Comparison of ENCODE assay signal across 22 mouse cellular contexts in the genomic region with DNA sequence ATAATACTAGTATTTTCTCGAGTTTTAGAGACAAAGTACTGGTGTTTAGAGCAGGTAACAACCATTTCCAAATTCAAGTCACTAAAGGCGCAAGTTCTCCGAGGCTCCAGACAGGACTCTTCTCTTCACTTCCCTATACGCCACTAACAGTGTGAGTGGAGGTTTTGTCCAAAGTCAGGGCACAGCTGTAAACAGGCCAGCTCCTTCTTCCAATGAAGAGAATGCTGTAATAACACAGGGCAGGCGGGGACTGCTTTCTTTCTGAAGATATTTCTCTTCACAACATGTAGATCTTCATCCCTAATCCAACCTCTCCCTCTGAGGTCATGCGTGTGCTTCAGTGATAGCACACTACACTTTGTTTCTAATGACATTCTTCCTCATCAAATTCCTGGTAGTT. TPM values are rescaled to one million over a fixed set of nuclear protein-coding genes. Genes with fewer than 3 reads are reported as not detected.
DNase-seq lines count a peak whose midpoint lies in the region; ATAC-seq and TF ChIP-seq lines count a peak whose summit lies in the region.
"Had no signal": no experiment of that assay in that cellular context is flagged by ENCODE, and none has a peak within 500 bp of the region (broad histone marks: within the 10 kb centered on the region; RNA-seq: fewer than 3 reads in every experiment).

No protein-coding gene starts in this region.

- no peak overlapping the region for H3K4me3 ChIP-seq in heart, adult 2 months
- H3K4me3 ChIP-seq in heart, embryonic 10.5 days: no peak overlapping the region
- H3K4me3 ChIP-seq in midbrain, embryonic 11.5 days (ENCODE audit: low read depth, low read length): no peak overlapping the region
- no peak overlapping the region for H3K4me3 ChIP-seq in midbrain, embryonic 14.5 days (replicated peaks; ENCODE audit: low read depth, low read length)
- H3K4me3 ChIP-seq in embryonic fibroblast, embryonic 13.5 days (ENCODE audit: insufficient read depth, low read length): no peak overlapping the region

- intact Hi-C loops in heart, adult 2 months (cut with DNase I): no loop called here

- H3K27me3 ChIP-seq in heart, adult 2 months (ENCODE audit: control insufficient read depth, insufficient read depth, low read length): no peaks in the 10 kb centered on the region
- no peaks in the 10 kb centered on the region for H3K27me3 ChIP-seq in heart, embryonic 10.5 days (ENCODE audit: insufficient read depth, poor library complexity, severe bottlenecking)
- no peaks in the 10 kb centered on the region for H3K27me3 ChIP-seq in midbrain, embryonic 11.5 days (ENCODE audit: control insufficient read depth, insufficient read depth, low read length)
- H3K27me3 ChIP-seq in midbrain, embryonic 14.5 days (ENCODE audit: control insufficient read depth, insufficient read depth, low read length): no peaks in the 10 kb centered on the region
- H3K27me3 ChIP-seq: CH12.LX, Patski had no signal

- no peak for ATAC-seq in midbrain, embryonic 11.5 days (ENCODE audit: low FRiP score)
- no peak for ATAC-seq in midbrain, embryonic 14.5 days (ENCODE audit: low FRiP score, low TSS enrichment)
- ATAC-seq: activated CD4-positive, CD25-positive, alpha-beta regulatory T cell, adult 4 months; CD4-positive, CD25-positive, alpha-beta regulatory T cell, adult 4 months; Patski had no signal

- H3K9ac ChIP-seq in heart, adult 2 months (ENCODE audit: low read depth, low read length): no peak overlapping the region
- no peak overlapping the region for H3K9ac ChIP-seq in midbrain, embryonic 11.5 days (ENCODE audit: low read length)
- no peak overlapping the region for H3K9ac ChIP-seq in midbrain, embryonic 14.5 days (replicated peaks; ENCODE audit: low read length)

- no peak for TF ChIP-seq EP300 in heart, adult 2 months (IDR thresholded peaks at IDR 0.05; ENCODE audit: insufficient read depth, low read depth, low read length)

- 90% methylated on average over 6 of the region's 6 CpGs for WGBS in heart, adult 2 months
- 89% methylated on average over 6 of the region's 6 CpGs for WGBS in heart, embryonic 10.5 days
- 90% methylated on average over 6 of the region's 6 CpGs for WGBS in midbrain, embryonic 11.5 days
- 95% methylated on average over 6 of the region's 6 CpGs for WGBS in midbrain, embryonic 14.5 days

- DNase-seq in heart, adult 11 months: peak; percentile 66
- DNase-seq in heart, adult 2 months: no peak
- peak; percentile 16 for DNase-seq in heart, embryonic 10.5 days (ENCODE audit: low spot score)
- DNase-seq in heart, adult 18-20 months: no peak
- peak; percentile 74 for DNase-seq in midbrain, embryonic 11.5 days (ENCODE audit: low spot score, missing footprints)
- DNase-seq in midbrain, embryonic 14.5 days: no peak
- DNase-seq in neural tube, embryonic 10.5 days (ENCODE audit: extremely low spot score, low spot score): no peak
- DNase-seq: adrenal gland, adult 2 months; adrenal gland, adult 8-10 months; adrenal gland, postnatal 10 days; adrenal gland, postnatal 14 days; adrenal gland, postnatal 25 days; adrenal gland, postnatal 36 days; B cell, adult 2 months; cerebellum, adult 11 months; cerebellum, adult 11-12 months had no signal

- no peaks in the 10 kb centered on the region for H3K9me3 ChIP-seq in heart, embryonic 10.5 days
- no peaks in the 10 kb centered on the region for H3K9me3 ChIP-seq in midbrain, embryonic 11.5 days (ENCODE audit: control insufficient read depth, low read length)
- H3K9me3 ChIP-seq in midbrain, embryonic 14.5 days (ENCODE audit: control insufficient read depth, low read length): no peaks in the 10 kb centered on the region
- H3K9me3 ChIP-seq: G1E had no signal

- H3K4me2 ChIP-seq in midbrain, embryonic 11.5 days: no peak overlapping the region
- H3K4me2 ChIP-seq in midbrain, embryonic 14.5 days (ENCODE audit: low read length): no peak overlapping the region

- H3K4me1 ChIP-seq in heart, adult 2 months (ENCODE audit: control insufficient read depth, insufficient read depth, low read length): no peaks in the 10 kb centered on the region
- H3K4me1 ChIP-seq in heart, embryonic 10.5 days: peaks cover 22% of the 10 kb centered on the region
- H3K4me1 ChIP-seq in midbrain, embryonic 11.5 days (ENCODE audit: control insufficient read depth, insufficient read depth, low read length): no peaks in the 10 kb centered on the region
- H3K4me1 ChIP-seq in midbrain, embryonic 14.5 days (ENCODE audit: control insufficient read depth, insufficient read depth, low read length): no peaks in the 10 kb centered on the region
- peaks cover 8% of the 10 kb centered on the region for H3K4me1 ChIP-seq in embryonic fibroblast, embryonic 13.5 days (ENCODE audit: control insufficient read depth, insufficient read depth, low read length)

- H3K27ac ChIP-seq in heart, adult 2 months: no peak overlapping the region
- H3K27ac ChIP-seq in heart, embryonic 10.5 days: no peak overlapping the region
- H3K27ac ChIP-seq in midbrain, embryonic 11.5 days (ENCODE audit: low read depth, low read length): no peak overlapping the region
- H3K27ac ChIP-seq in midbrain, embryonic 14.5 days (replicated peaks; ENCODE audit: low read depth, low read length): no peak overlapping the region
- H3K27ac ChIP-seq in embryonic fibroblast, embryonic 13.5 days (ENCODE audit: insufficient read depth, low read length): peak overlapping the region; percentile 85

- TF ChIP-seq POLR2A in heart, adult 2 months (IDR thresholded peaks at IDR 0.05; ENCODE audit: insufficient read depth, low read depth, low read length): no peak
- TF ChIP-seq POLR2A in embryonic fibroblast, embryonic 13.5 days (IDR thresholded peaks at IDR 0.05; ENCODE audit: low read depth, low read length): no peak

- no peaks in the 10 kb centered on the region for H3K79me2 ChIP-seq in heart, adult 2 months (replicated peaks; ENCODE audit: control insufficient read depth, insufficient read depth, low read length)

- TF ChIP-seq CTCF in heart, adult 2 months (IDR thresholded peaks at IDR 0.05): no peak
- TF ChIP-seq CTCF in embryonic fibroblast, embryonic 13.5 days (IDR thresholded peaks at IDR 0.05; ENCODE audit: borderline replicate concordance, insufficient read depth, low read length): no peak

- H3K36me3 ChIP-seq in heart, adult 2 months (ENCODE audit: control insufficient read depth, insufficient read depth, low read length): no peaks in the 10 kb centered on the region
- 0 out of 2 replicates have a peak, but pooled peaks cover 10% of the 10 kb centered on the region for H3K36me3 ChIP-seq in heart, embryonic 10.5 days
- H3K36me3 ChIP-seq in midbrain, embryonic 11.5 days (ENCODE audit: control insufficient read depth, insufficient read depth, low read length): no peaks in the 10 kb centered on the region
- peaks cover 49% of the 10 kb centered on the region for H3K36me3 ChIP-seq in midbrain, embryonic 14.5 days (ENCODE audit: control insufficient read depth, insufficient read depth, low read length)

RNA-seq across cellular contexts. Expression of a gene that starts 21.5 kb away (rescaled TPM):
- total RNA-seq in heart, adult 2 months (2021): 10 to 100 TPM; 23.0 to 24.5 TPM
- polyA plus RNA-seq in heart, adult 2 months (2012; rRNA removed): 4.3 and 7.1 TPM in 2 replicates
- polyA plus RNA-seq in heart, embryonic 10.5 days (2016; fragmentation: Nextera tagmentation; extraction: Ambion mirVana): 26.1 and 30.6 TPM in 2 replicates
- total RNA-seq in heart, adult 18-20 months (2021): 10 to 100 TPM; 22.5 to 27.1 TPM
- 24.7 and 29.5 TPM in 2 replicates for polyA plus RNA-seq in midbrain, embryonic 11.5 days (2014; fragmentation: Nextera tagmentation; extraction: Ambion mirVana)
- 46.4 and 54.6 TPM in 2 replicates for polyA plus RNA-seq in midbrain, embryonic 14.5 days (2014; fragmentation: Nextera tagmentation; extraction: Ambion mirVana)
- 15.5 and 15.6 TPM in 2 replicates for polyA plus RNA-seq in embryonic fibroblast, embryonic 13.5 days (2011; ENCODE audit: insufficient read length, low read depth, missing spikeins)

RNA-seq across cellular contexts. Expression of a gene that starts 41.0 kb away (rescaled TPM):
- total RNA-seq in heart, adult 2 months (2021): 10 to 100 TPM; 65.4 to 67.5 TPM
- 82.8 and 110 TPM in 2 replicates for polyA plus RNA-seq in heart, adult 2 months (2012; rRNA removed)
- polyA plus RNA-seq in heart, embryonic 10.5 days (2016; fragmentation: Nextera tagmentation; extraction: Ambion mirVana): 75.1 and 88.2 TPM in 2 replicates
- 10 to 100 TPM; 64.7 to 68.2 TPM for total RNA-seq in heart, adult 18-20 months (2021)
- 62.9 and 70.7 TPM in 2 replicates for polyA plus RNA-seq in midbrain, embryonic 11.5 days (2014; fragmentation: Nextera tagmentation; extraction: Ambion mirVana)
- polyA plus RNA-seq in midbrain, embryonic 14.5 days (2014; fragmentation: Nextera tagmentation; extraction: Ambion mirVana): 63.5 and 70.6 TPM in 2 replicates
- polyA plus RNA-seq in embryonic fibroblast, embryonic 13.5 days (2011; ENCODE audit: insufficient read length, low read depth, missing spikeins): 53.5 and 57.7 TPM in 2 replicates

Comparison
In these comparisons a context has a peak if more than half of its experiments do, and no peak if none do; other contexts are left out.
1. DNase-seq: peak in heart, adult 11 months (single experiment), heart, embryonic 10.5 days (single experiment) and midbrain, embryonic 11.5 days (single experiment); none in heart, adult 2 months (0 of 2), heart, adult 18-20 months (0 of 2), midbrain, embryonic 14.5 days (single experiment) and neural tube, embryonic 10.5 days (single experiment).